Mouse (Mus musculus) ovary, postnatal 14 days (tissue): ENCODE data around the gene Pxn.
"Not testable (repeated sequence)": the region's sequence is repeated elsewhere in the genome, so short reads cannot be mapped to it uniquely, and the experiment has no call there.

Experiments
- DNase-seq: peaks from one replicate; pipeline ENCODE4 v3.0.0; 2022; ENCODE audit warnings: low spot score

Gene Pxn

GRCm38 (mm10) chr5:115509321-115509761, 2.9 kb downstream of the Pxn start:
- no peak for DNase-seq

GRCm38 (mm10) chr5:115509790-115510689, 3.6 kb downstream of the Pxn start:
- DNase-seq: no peak

- DNase-seq: no peak
Measured at GRCm38 (mm10) chr5:115512375-115512774, 5.9 kb downstream of the Pxn start.

GRCm38 (mm10) chr5:115513246-115513645, 6.8 kb downstream of the Pxn start:
- DNase-seq: no peak

- DNase-seq: no peak
Measured at GRCm38 (mm10) chr5:115513721-115514120, 7.2 kb downstream of the Pxn start.

- DNase-seq: no peak
Measured at GRCm38 (mm10) chr5:115514346-115514745, 7.9 kb downstream of the Pxn start.

- DNase-seq: no peak
Measured at GRCm38 (mm10) chr5:115514896-115515587, 8.6 kb downstream of the Pxn start.

GRCm38 (mm10) chr5:115516081-115516907, 9.8 kb downstream of the Pxn start:
- no peak for DNase-seq

- DNase-seq: no peak
Measured at GRCm38 (mm10) chr5:115516908-115517307, 10.4 kb downstream of the Pxn start.

- no peak for DNase-seq
Measured at GRCm38 (mm10) chr5:115517501-115517900, 11.0 kb downstream of the Pxn start.

GRCm38 (mm10) chr5:115518214-115518613, 11.7 kb downstream of the Pxn start:
- not testable (repeated sequence) for DNase-seq

- no peak for DNase-seq
Measured at GRCm38 (mm10) chr5:115520325-115520869, 13.9 kb downstream of the Pxn start.

- DNase-seq: no peak
Measured at GRCm38 (mm10) chr5:115521553-115522461, 15.3 kb downstream of the Pxn start.

GRCm38 (mm10) chr5:115522531-115522930, 16.1 kb downstream of the Pxn start:
- no peak for DNase-seq

GRCm38 (mm10) chr5:115522981-115523499, 16.6 kb downstream of the Pxn start:
- no peak for DNase-seq

- no peak for DNase-seq
Measured at GRCm38 (mm10) chr5:115523971-115524370, 17.5 kb downstream of the Pxn start.

GRCm38 (mm10) chr5:115524471-115524870, 18.0 kb downstream of the Pxn start:
- no peak for DNase-seq

GRCm38 (mm10) chr5:115525416-115525815, 18.9 kb downstream of the Pxn start:
- no peak for DNase-seq

GRCm38 (mm10) chr5:115525943-115526342, 19.5 kb downstream of the Pxn start:
- DNase-seq: no peak

GRCm38 (mm10) chr5:115526456-115527202, 20.2 kb downstream of the Pxn start:
- DNase-seq: no peak
